Mouse (Mus musculus): ENCODE measurements around the gene Ccin.

DNA sequence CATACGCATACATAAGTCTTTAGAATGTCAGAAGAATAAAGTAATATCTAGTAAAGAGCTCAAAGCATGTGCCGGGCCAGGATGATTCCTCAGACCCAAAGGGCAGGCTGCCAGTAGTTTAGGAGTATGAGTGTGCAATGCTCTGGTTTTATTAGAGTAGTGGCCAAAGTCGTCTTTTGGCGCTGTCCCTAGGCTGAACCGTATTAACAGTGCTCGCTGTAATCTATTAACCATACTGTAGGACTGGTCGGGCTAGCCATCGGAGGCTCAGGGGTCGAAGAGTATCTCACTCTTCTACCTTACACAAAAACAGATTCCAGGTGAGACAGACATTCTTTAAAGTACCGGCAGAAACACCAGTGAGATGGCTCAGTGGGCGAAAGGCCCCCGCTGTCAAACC is 33.5 kb downstream of the Ccin start:
- TF ChIP-seq CTCF (IDR thresholded peaks at IDR 0.05; ENCODE audit: low read depth) (no peak), EP300 (optimal IDR thresholded peaks at IDR 0.05) (no peak)
